Comparison of ENCODE assay signal across 22 mouse cellular contexts in the genomic region with DNA sequence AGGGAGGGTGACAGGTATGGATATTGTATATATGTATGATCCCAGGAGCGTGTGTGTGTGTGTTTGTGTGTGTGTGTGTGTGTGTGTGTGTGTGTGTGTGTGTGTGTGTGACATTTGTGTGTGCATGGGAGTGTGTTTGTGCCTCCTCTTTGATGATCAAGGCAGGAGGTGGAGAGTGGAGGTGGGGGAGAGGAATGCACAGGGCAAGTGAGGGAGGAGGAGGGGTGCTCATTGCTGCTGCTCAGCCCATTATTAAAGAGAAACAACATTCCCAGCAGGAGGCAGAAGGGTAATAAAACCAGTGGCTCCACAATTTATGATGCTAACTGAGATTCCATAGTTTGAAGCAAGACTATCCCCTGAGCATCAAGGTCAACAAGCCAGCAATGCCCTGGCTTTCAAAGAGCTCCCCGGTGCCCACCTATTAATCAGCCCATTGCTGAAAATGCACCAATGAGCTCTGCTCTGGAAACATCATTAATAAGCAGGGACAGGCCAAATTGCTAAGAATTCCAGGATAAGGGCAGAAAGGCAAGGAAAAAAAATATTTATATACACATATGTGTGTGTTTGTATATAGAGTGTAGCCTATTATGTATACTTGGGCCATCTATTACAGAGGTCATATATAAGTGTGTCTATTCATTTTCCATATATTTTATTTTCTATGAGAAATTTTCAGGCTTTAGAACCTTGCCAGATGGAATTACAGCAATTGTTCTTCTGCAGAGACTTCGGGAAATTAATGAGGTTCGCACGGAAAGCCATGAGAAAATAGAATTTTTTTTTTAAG.
DNase-seq lines count a peak whose midpoint lies in the region; ATAC-seq lines count a peak whose summit lies in the region.
"Had no signal": no experiment of that assay in that cellular context is flagged by ENCODE, and none has a peak within 500 bp of the region (broad histone marks: within the 10 kb centered on the region; RNA-seq: fewer than 3 reads in every experiment).

No protein-coding gene starts in this region.

- H3K9ac ChIP-seq in hindbrain, embryonic 15.5 days = no peak overlapping the region
- H3K9ac ChIP-seq in hindbrain, embryonic 13.5 days = no peak overlapping the region
- no peak overlapping the region for H3K9ac ChIP-seq in midbrain, embryonic 13.5 days (replicated peaks)
- no peak overlapping the region for H3K9ac ChIP-seq in liver, embryonic 12.5 days
- H3K9ac ChIP-seq: embryonic facial prominence, embryonic 15.5 days; heart, embryonic 12.5 days; hindbrain, embryonic 12.5 days; liver, embryonic 15.5 days; midbrain, embryonic 12.5 days had no signal

- H3K4me3 ChIP-seq in hindbrain, embryonic 15.5 days = no peak overlapping the region
- no peak overlapping the region for H3K4me3 ChIP-seq in hindbrain, embryonic 13.5 days
- H3K4me3 ChIP-seq in midbrain, embryonic 10.5 days = no peak overlapping the region
- no peak overlapping the region for H3K4me3 ChIP-seq in midbrain, embryonic 13.5 days (replicated peaks)
- no peak overlapping the region for H3K4me3 ChIP-seq in liver, embryonic 12.5 days
- H3K4me3 ChIP-seq: embryonic facial prominence, embryonic 15.5 days; forebrain, embryonic 10.5 days; gastrocnemius, adult 2 months; heart, embryonic 12.5 days; hindbrain, embryonic 12.5 days; liver, embryonic 15.5 days; midbrain, embryonic 12.5 days; myocyte had no signal

- H3K27me3 ChIP-seq in hindbrain, embryonic 15.5 days = no peaks in the 10 kb centered on the region
- H3K27me3 ChIP-seq in hindbrain, embryonic 13.5 days = 0 out of 2 replicates have a peak, but pooled peaks cover 2% of the 10 kb centered on the region
- no peaks in the 10 kb centered on the region for H3K27me3 ChIP-seq in midbrain, embryonic 10.5 days (ENCODE audit: low read depth, poor library complexity, severe bottlenecking)
- H3K27me3 ChIP-seq in midbrain, embryonic 13.5 days = no peaks in the 10 kb centered on the region
- no peaks in the 10 kb centered on the region for H3K27me3 ChIP-seq in liver, embryonic 12.5 days (replicated peaks)
- H3K27me3 ChIP-seq: embryonic facial prominence, embryonic 15.5 days; heart, embryonic 12.5 days; hindbrain, embryonic 12.5 days; liver, embryonic 15.5 days; midbrain, embryonic 12.5 days had no signal

- no peaks in the 10 kb centered on the region for H3K36me3 ChIP-seq in hindbrain, embryonic 15.5 days
- H3K36me3 ChIP-seq in hindbrain, embryonic 13.5 days = no peaks in the 10 kb centered on the region
- H3K36me3 ChIP-seq in midbrain, embryonic 10.5 days = no peaks in the 10 kb centered on the region
- no peaks in the 10 kb centered on the region for H3K36me3 ChIP-seq in midbrain, embryonic 13.5 days
- H3K36me3 ChIP-seq in liver, embryonic 12.5 days = no peaks in the 10 kb centered on the region
- H3K36me3 ChIP-seq: embryonic facial prominence, embryonic 15.5 days; forebrain, embryonic 10.5 days; heart, embryonic 12.5 days; hindbrain, embryonic 12.5 days; liver, embryonic 15.5 days; midbrain, embryonic 12.5 days had no signal

- no peak for DNase-seq in midbrain, embryonic 10.5 days (ENCODE audit: low spot score)
- DNase-seq in forelimb bud, embryonic 11.5 days (ENCODE audit: low read depth, low spot score) = peak; percentile 40
- DNase-seq in yolk sac, embryonic 10.5 days (ENCODE audit: low spot score) = peak; percentile 5
- DNase-seq: cerebellum, adult 18-20 months; cerebellum, postnatal 36 days; gastrocnemius, adult 2 months; heart, postnatal 14 days; layer of hippocampus, adult 9-11 months; retina, postnatal 1 day had no signal

- H3K27ac ChIP-seq in hindbrain, embryonic 15.5 days (replicated peaks) = no peak overlapping the region
- H3K27ac ChIP-seq in hindbrain, embryonic 13.5 days = no peak overlapping the region
- H3K27ac ChIP-seq in midbrain, embryonic 10.5 days (replicated peaks) = peak overlapping the region; percentile 55; the same call in 1 of the 2 replicates
- no peak overlapping the region for H3K27ac ChIP-seq in midbrain, embryonic 13.5 days
- H3K27ac ChIP-seq in liver, embryonic 12.5 days = no peak overlapping the region
- H3K27ac ChIP-seq: embryonic facial prominence, embryonic 15.5 days; forebrain, embryonic 10.5 days; gastrocnemius, adult 2 months; hindbrain, embryonic 12.5 days; liver, embryonic 15.5 days; macrophage; midbrain, embryonic 12.5 days; stomach, postnatal 0 days had no signal

- 0 out of 2 replicates have a peak, but pooled peaks have one; percentile 19 for ATAC-seq in hindbrain, embryonic 15.5 days (ENCODE audit: low FRiP score, low read depth)
- ATAC-seq in hindbrain, embryonic 13.5 days (ENCODE audit: low FRiP score) = no peak
- ATAC-seq in midbrain, embryonic 13.5 days = no peak
- ATAC-seq in liver, embryonic 12.5 days = no peak

- no peak overlapping the region for H3K4me2 ChIP-seq in hindbrain, embryonic 15.5 days
- no peak overlapping the region for H3K4me2 ChIP-seq in hindbrain, embryonic 13.5 days
- no peak overlapping the region for H3K4me2 ChIP-seq in midbrain, embryonic 13.5 days (replicated peaks)
- no peak overlapping the region for H3K4me2 ChIP-seq in liver, embryonic 12.5 days
- H3K4me2 ChIP-seq: embryonic facial prominence, embryonic 15.5 days; heart, embryonic 12.5 days; hindbrain, embryonic 12.5 days; liver, embryonic 15.5 days; midbrain, embryonic 12.5 days had no signal

- H3K9me3 ChIP-seq in hindbrain, embryonic 15.5 days = no peaks in the 10 kb centered on the region
- H3K9me3 ChIP-seq in hindbrain, embryonic 13.5 days = no peaks in the 10 kb centered on the region
- H3K9me3 ChIP-seq in midbrain, embryonic 10.5 days (replicated peaks) = no peaks in the 10 kb centered on the region
- H3K9me3 ChIP-seq in midbrain, embryonic 13.5 days = no peaks in the 10 kb centered on the region
- no peaks in the 10 kb centered on the region for H3K9me3 ChIP-seq in liver, embryonic 12.5 days (replicated peaks)
- H3K9me3 ChIP-seq: embryonic facial prominence, embryonic 15.5 days; forebrain, embryonic 10.5 days; heart, embryonic 12.5 days; hindbrain, embryonic 12.5 days; liver, embryonic 15.5 days; midbrain, embryonic 12.5 days had no signal

- 56% methylated on average over 5 of the region's 5 CpGs for WGBS in hindbrain, embryonic 15.5 days
- WGBS in hindbrain, embryonic 13.5 days = 72% methylated on average over 5 of the region's 5 CpGs
- WGBS in midbrain, embryonic 10.5 days = 72% methylated on average over 5 of the region's 5 CpGs
- 46% methylated on average over 5 of the region's 5 CpGs for WGBS in midbrain, embryonic 13.5 days
- WGBS in liver, embryonic 12.5 days (ENCODE audit: insufficient replicate concordance) = 67% methylated on average over 5 of the region's 5 CpGs

- H3K4me1 ChIP-seq in hindbrain, embryonic 15.5 days (replicated peaks) = peaks cover 5% of the 10 kb centered on the region; the same call in 1 of the 2 replicates
- H3K4me1 ChIP-seq in hindbrain, embryonic 13.5 days (replicated peaks) = peaks cover 11% of the 10 kb centered on the region
- H3K4me1 ChIP-seq in midbrain, embryonic 10.5 days = peaks cover 20% of the 10 kb centered on the region
- peaks cover 14% of the 10 kb centered on the region for H3K4me1 ChIP-seq in midbrain, embryonic 13.5 days (replicated peaks)
- H3K4me1 ChIP-seq in liver, embryonic 12.5 days = no peaks in the 10 kb centered on the region
- H3K4me1 ChIP-seq: heart, embryonic 12.5 days; liver, embryonic 15.5 days had no signal
